Mouse (Mus musculus) heart, embryonic 14.5 days (tissue): ENCODE data around the gene Tnni1. TPM values are rescaled to one million over a fixed set of nuclear protein-coding genes. Genes with fewer than 3 reads are reported as not detected.

Experiments used
- ATAC-seq: fragments of 200-750 bp; cut with Nextera tagmentation; 2 replicates; pipeline ENCODE4 v1.8.0; 2017; ENCODE audit warnings: low read depth, moderate TSS enrichment; ENCODE audit not compliant: insufficient number of reproducible peaks, insufficient read depth, low FRiP score
- H3K27ac ChIP-seq, 2 experiments: fragments of 200-500 bp in 1 of 2; fragments of 300-500 bp in 1 of 2; sonication (generic) in 1 of 2; replicated peaks in 1 of 2; 2 replicates each; pipeline ENCODE4 v1.5.1; 2012 to 2014; ENCODE audit warnings: low read depth in 2 of 2, low read length in 2 of 2, control low read depth in 1 of 2, mild to moderate bottlenecking in 1 of 2, mixed read lengths in 1 of 2; ENCODE audit not compliant: control insufficient read depth in 1 of 2, insufficient read depth in 1 of 2
- H3K27me3 ChIP-seq: fragments of 300-500 bp; sonication (generic); 2 replicates; pipeline ENCODE4 v1.6.1; 2014; ENCODE audit warnings: mild to moderate bottlenecking, low read length, control low read depth; ENCODE audit not compliant: control insufficient read depth, insufficient read depth
- H3K36me3 ChIP-seq: fragments of 300-500 bp; sonication (generic); 2 replicates; pipeline ENCODE4 v1.6.1; 2014; ENCODE audit warnings: mild to moderate bottlenecking, control low read depth, low read length, mixed read lengths; ENCODE audit not compliant: control insufficient read depth, insufficient read depth
- H3K4me1 ChIP-seq, 2 experiments: fragments of 200-500 bp in 1 of 2; fragments of 300-500 bp in 1 of 2; sonication (generic) in 1 of 2; 2 replicates each; pipeline ENCODE4 v1.6.1; 2012 to 2014; ENCODE audit warnings: low read length in 2 of 2, control low read depth in 1 of 2, mixed read lengths in 1 of 2; ENCODE audit not compliant: control insufficient read depth in 2 of 2, insufficient read depth in 2 of 2
- H3K4me2 ChIP-seq: fragments of 300-500 bp; sonication (generic); 2 replicates; pipeline ENCODE4 v1.6.1; 2014; ENCODE audit warnings: mild to moderate bottlenecking, low read length
- H3K4me3 ChIP-seq, 2 experiments: fragments of 200-500 bp in 1 of 2; fragments of 300-500 bp in 1 of 2; sonication (generic) in 1 of 2; 2 replicates each; pipeline ENCODE4 v1.5.1; 2012 to 2014; ENCODE audit warnings: low read length in 2 of 2, mild to moderate bottlenecking in 2 of 2, control low read depth in 1 of 2, low read depth in 1 of 2, moderate library complexity in 1 of 2; ENCODE audit not compliant: control insufficient read depth in 1 of 2, insufficient read depth in 1 of 2
- H3K9ac ChIP-seq: fragments of 300-500 bp; sonication (generic); 2 replicates; pipeline ENCODE4 v1.6.1; 2014; ENCODE audit warnings: mild to moderate bottlenecking, low read length
- H3K9me3 ChIP-seq: fragments of 300-500 bp; sonication (generic); 2 replicates; pipeline ENCODE4 v1.6.1; 2016; ENCODE audit warnings: low read length, control low read depth; ENCODE audit not compliant: control insufficient read depth
- WGBS: fragments of 180-500 bp; shearing (Covaris S2); extraction: QIAGEN DNeasy Blood & Tissue Kit; methylation state at CpG from one replicate; pipeline ENCODE4 v1.1.7; 2014; 5-methylcytosine and 5-hydroxymethylcytosine counted together
- polyA plus RNA-seq: library from polyadenylated mRNA; unstranded; fragments of >200 nt; fragmentation: Nextera tagmentation; extraction: Ambion mirVana; gene quantifications from 2 replicates; pipeline ENCODE4 v1.2.1, GENCODE M21; 2014

Gene Tnni1
- polyA plus RNA-seq, 1 experiment from 2014 or later, result 5,035 TPM

DNA sequence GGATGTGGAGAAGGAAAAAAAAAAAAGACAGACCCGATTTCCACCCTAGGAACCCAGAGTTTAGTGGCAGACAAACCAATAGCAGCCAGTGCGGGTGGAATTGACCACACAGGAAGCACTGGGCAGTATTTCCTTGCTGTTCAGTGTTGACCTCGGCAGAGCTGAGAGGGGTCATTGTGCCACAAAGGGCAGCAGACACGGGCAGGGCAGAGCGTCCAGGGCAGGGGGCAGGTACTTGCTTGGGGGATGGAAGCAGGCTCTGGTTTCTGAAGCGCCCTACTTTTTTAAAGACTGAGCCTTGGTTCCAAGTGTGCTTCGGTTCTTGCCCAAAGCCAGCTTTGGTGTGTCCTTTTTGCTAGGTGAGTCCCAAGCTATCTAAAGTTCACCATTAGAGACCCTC, 9.0 kb upstream of the Tnni1 start:
- Histone ChIP-seq H3K27ac (peak overlapping the region; percentile 55 to 76), H3K36me3 (peaks cover 30% of the 10 kb centered on the region), H3K4me3 (no peak overlapping the region), H3K27me3 (no peaks in the 10 kb centered on the region), H3K9me3 (no peaks in the 10 kb centered on the region), H3K4me2 (peak overlapping the region; percentile 9; the same call in 1 of the 2 replicates), H3K4me1 (peaks cover 41 to 49% of the 10 kb centered on the region in 2 experiments), H3K9ac (peak overlapping the region; percentile 61)
- no peak for ATAC-seq
- 68% methylated on average over 7 of the region's 7 CpGs for WGBS

DNA sequence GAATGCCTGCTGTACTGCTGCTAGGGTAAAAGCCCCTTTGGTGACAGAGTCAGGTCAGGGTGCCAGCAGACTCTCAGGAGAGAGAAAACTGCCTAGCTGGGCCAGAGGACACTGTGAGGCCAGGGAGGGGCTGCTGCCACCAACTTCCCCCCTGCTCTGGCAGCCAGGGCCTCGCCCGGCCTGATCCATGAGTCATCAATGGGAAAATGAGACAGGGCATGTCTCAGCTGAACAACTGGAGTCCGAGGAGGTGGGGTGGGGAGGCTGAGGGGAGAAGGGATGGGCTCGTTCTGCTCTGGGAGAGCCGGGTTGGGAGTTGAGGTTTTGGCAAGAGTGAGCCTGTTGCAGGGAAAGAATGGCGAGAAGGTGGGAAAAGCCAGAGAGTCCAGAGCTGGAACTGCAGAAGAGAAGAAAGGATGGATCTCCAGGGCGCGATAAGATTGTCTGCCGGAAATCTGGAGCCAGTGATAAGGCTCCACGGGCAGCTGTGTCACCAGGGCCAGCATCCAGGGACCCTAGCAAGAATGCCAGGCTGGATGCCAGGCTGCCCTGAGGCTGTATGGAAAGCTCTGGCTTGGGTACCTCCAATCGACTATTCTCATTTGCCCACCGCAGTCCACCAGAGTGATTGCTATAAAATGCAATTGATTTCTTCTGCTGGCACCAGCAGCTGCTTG, 8.2 kb upstream of the Tnni1 start:
- 28% methylated on average over 12 of the region's 12 CpGs for WGBS
- Histone ChIP-seq H3K9me3 (no peaks in the 10 kb centered on the region), H3K4me2 (peak overlapping the region; percentile 9), H3K36me3 (peaks cover 30% of the 10 kb centered on the region), H3K4me3 (no peak overlapping the region), H3K27me3 (no peaks in the 10 kb centered on the region), H3K4me1 (peaks cover 38 to 45% of the 10 kb centered on the region in 2 experiments), H3K27ac (peak overlapping the region; percentile 55 to 76), H3K9ac (peak overlapping the region; percentile 61)
- peak; percentile 66 for ATAC-seq

DNA sequence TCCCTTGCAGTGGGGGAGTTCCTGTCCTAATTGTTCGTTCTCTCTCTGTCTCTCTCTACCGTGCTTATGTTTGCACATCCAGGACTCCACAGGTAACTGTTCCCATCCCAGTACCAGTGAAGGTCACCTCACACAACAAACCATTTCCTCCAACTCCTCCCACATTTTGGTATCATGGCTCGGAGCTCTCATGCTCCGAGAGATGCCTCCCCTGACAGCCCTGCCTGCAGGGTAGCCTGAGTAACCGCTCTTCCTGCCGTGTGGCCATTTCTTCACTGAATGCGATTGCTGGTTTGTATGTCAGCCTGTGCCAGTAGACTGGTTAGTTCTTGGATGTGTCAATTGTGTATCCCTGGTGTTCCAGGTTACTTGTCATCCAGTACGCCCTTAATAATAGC, 7.7 kb upstream of the Tnni1 start:
- Histone ChIP-seq H3K9ac (no peak overlapping the region), H3K4me1 (peaks cover 43 to 51% of the 10 kb centered on the region in 2 experiments), H3K4me3 (no peak overlapping the region), H3K36me3 (peaks cover 30% of the 10 kb centered on the region), H3K27ac (peak overlapping the region in 1 of 2 experiments; percentile 76; a peak in 2 of 4 replicates), H3K9me3 (no peaks in the 10 kb centered on the region), H3K4me2 (no peak overlapping the region), H3K27me3 (no peaks in the 10 kb centered on the region)
- ATAC-seq, result no peak
- 64% methylated on average over 8 of the region's 8 CpGs for WGBS

DNA sequence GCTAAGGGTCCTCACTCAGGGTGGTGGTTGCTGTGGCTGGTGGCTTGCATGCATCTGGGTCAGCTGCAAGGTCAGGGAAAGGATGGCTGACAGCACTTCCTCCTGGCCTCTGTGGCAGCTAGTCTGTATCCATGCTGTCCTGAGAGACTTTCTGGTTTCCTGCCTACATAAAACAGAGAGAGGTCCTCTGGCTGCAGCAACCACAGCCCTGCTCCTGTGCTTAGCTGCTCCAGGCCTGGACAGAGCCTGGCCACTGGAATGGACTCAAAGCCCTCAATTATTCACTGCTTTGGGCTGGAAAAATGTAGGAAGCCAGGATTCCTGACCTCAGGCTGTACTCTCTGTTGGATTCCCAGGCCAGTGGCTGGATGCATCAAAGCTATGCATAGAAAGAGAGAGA, 2.6 kb upstream of the Tnni1 start:
- Histone ChIP-seq H3K27me3 (no peaks in the 10 kb centered on the region), H3K9ac (no peak overlapping the region)

DNA sequence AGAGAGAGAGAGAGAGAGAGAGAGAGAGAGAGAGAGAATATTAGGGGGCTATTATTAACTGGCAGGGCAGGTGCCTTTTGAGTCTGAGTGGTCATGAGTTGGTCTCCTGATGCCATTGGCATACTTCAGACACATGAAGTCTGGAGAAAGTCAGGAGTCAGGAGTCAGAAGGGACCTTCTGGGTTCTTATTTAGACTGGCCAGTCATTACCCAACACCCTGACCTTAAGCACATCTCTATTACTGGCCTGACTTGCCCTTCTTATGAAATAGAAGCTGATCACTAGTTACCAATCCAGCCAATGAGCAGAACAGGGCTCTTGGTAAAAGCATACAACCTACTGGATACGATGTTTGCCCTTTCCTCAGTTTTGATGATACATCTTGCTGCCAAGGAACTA, 2.2 kb upstream of the Tnni1 start:
- 97% methylated on average over 1 of the region's 1 CpGs for WGBS
- Histone ChIP-seq H3K27ac (no peak overlapping the region), H3K9me3 (no peaks in the 10 kb centered on the region), H3K27me3 (no peaks in the 10 kb centered on the region), H3K9ac (no peak overlapping the region), H3K4me3 (no peak overlapping the region), H3K4me1 (peaks cover 21 to 25% of the 10 kb centered on the region in 2 experiments), H3K36me3 (no peaks in the 10 kb centered on the region), H3K4me2 (no peak overlapping the region)
- no peak for ATAC-seq

More for the DNA sequence above, 2.6 kb upstream of the Tnni1 start:
- Histone ChIP-seq H3K4me3 (no peak overlapping the region), H3K4me2 (no peak overlapping the region), H3K27ac (peak overlapping the region in 1 of 2 experiments; percentile 33; a peak in 2 of 4 replicates), H3K9me3 (no peaks in the 10 kb centered on the region), H3K36me3 (0 out of 2 replicates have a peak, but pooled peaks cover 1% of the 10 kb centered on the region), H3K4me1 (peaks cover 21 to 26% of the 10 kb centered on the region in 2 experiments)
- ATAC-seq, result no peak

DNA sequence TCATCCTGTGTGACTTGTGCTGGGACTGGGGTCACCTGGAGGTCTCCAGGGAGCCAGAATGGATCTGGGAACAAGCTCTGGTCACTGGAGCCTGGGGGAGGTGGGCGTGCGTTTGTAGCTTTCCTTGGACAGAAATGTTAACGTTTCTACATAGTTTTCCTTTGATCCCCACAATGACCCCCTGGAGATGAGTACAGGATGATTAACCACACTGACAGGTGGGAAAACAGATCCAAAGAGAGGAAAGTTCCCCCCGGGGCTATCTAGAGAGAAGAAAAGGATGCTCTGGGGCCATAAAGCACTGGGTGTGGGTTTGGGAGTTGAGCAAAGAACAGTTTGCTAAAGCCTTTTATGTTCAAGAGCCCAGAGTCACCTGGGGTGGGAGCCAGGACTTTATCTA, 1.4 kb downstream of the Tnni1 start:
- no peak overlapping the region for H3K27ac ChIP-seq
- H3K36me3 ChIP-seq, result no peaks in the 10 kb centered on the region
- H3K4me2 ChIP-seq, result no peak overlapping the region
- WGBS, result 62% methylated on average over 4 of the region's 4 CpGs
- H3K4me1 ChIP-seq, result peaks cover 21 to 28% of the 10 kb centered on the region in 2 experiments
- no peaks in the 10 kb centered on the region for H3K9me3 ChIP-seq
- no peaks in the 10 kb centered on the region for H3K27me3 ChIP-seq
- ATAC-seq, result no peak
- no peak overlapping the region for H3K4me3 ChIP-seq
- H3K9ac ChIP-seq, result 0 out of 2 replicates have a peak overlapping the region, but pooled peaks have one; percentile 51

DNA sequence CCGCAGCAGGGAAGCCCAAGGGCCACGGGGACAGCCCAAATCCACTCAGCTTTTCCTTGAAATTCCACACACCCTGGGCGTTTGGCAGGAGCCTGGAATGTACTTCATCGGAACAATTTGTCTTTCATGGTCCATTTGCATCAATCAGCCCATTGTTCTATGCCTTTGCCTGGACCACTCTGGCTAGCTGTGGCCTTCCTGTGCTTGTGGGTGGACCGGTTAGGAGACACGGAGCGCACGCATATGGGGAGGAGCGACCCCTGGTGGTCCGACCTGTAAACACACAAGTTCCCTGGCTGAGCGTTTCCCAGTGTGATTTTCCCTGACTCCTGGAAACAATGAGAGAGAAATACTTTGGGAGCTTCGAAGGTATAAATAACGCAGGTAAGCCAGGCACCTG, 2.0 kb downstream of the Tnni1 start:
- no peak for ATAC-seq
- Histone ChIP-seq H3K9ac (peak overlapping the region; percentile 51; the same call in 1 of the 2 replicates), H3K4me2 (no peak overlapping the region), H3K4me1 (peaks cover 16 to 24% of the 10 kb centered on the region in 2 experiments), H3K9me3 (no peaks in the 10 kb centered on the region), H3K4me3 (no peak overlapping the region), H3K36me3 (no peaks in the 10 kb centered on the region), H3K27me3 (no peaks in the 10 kb centered on the region), H3K27ac (no peak overlapping the region)
- 14% methylated on average over 13 of the region's 13 CpGs for WGBS
